Mouse (Mus musculus) neutrophil, adult 59 days (primary cell): ENCODE results near the gene Usp25. TPM values are rescaled to one million over a fixed set of nuclear protein-coding genes. Genes with fewer than 3 reads are reported as not detected.

Experiments
- total RNA-seq, 2 experiments: library from RNA; stranded (reverse); gene quantifications; 1 replicate in 1 of 2; 2 replicates in 1 of 2; pipeline ENCODE4 v1.2.4; 2023

Gene Usp25
- 100 to 1,000 TPM in 1 of 2 experiments, 10 to 100 TPM in 1; 96.8 to 107 TPM for total RNA-seq

GRCm38 (mm10) chr16:77013427-77014320 is at the start of gene Usp25:
TSS of gene Usp25 (plus strand) at chr16:77013706.

